Mouse (Mus musculus) cerebellum, postnatal 36 days (tissue): ENCODE measurements around the gene Lrfn4.
"Not testable (repeated sequence)": the region's sequence is repeated elsewhere in the genome, so short reads cannot be mapped to it uniquely, and the experiment has no call there.

ENCODE experiments used
- DNase-seq, 2 experiments: peaks; one replicate each; pipeline ENCODE4 v3.0.0; 2021 to 2022; ENCODE audit warnings: mixed read lengths in 2 of 2

Lrfn4 gene

DNA sequence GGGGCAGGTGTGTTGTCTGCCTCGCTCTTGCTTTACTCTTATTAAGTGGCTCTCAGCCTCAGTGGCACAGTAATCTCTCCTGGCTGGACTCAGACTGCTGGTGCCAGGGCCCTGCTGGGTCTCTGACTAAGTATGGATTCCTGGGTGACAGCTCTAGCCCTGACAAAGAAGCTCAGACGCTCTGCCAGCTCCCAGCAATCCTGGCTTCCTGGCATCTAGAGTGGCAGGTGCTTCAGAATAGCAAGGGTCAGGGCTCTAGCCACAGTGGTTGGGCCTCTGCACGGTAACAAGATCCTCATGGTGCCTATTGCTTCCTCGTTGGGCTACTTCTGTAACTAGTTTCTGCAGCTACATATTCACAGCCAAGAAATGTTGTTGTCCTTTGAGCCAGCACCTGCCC lies 5.4 kb downstream of the Lrfn4 start:
- DNase-seq = no peak

DNA sequence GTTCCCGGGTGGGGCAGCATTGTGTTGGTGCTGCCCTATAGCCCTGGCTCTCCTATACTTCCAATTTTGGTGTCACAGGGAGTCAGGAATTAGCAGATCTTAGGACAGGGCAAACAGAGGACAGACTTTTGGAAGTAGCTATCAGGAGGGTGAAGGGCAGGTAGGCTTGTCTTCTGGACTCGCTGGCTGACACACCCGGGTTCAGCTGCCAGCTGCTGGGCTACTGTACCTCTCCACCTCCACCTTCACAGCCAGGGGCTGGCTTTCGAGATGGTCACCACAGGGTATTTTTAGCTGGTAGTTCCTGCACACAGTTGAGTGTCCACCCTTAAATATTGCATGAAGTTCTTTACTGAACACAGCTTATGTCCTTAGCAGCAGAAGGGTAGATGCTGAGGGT lies 7.0 kb downstream of the Lrfn4 start:
- DNase-seq = no peak

DNA sequence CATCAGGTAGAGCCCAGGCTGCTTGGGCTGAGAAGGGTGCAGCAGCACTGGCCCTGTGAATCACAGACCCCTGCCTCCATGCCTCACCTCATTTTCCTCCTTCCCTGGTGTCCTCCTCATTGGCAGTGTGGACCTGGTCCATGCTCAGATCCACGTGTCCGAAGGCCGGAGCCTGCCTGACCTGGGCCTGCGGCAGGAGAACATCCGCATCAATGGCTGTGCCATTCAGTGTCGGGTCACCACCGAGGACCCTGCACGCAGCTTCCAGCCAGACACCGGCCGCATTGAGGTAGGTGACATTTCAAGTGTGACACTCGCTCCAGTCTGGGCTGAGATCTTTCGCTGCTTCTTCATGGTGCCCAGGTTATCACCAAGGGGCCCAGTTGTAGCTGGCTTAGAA lies 8.1 kb downstream of the Lrfn4 start:
- DNase-seq = no peak

DNA sequence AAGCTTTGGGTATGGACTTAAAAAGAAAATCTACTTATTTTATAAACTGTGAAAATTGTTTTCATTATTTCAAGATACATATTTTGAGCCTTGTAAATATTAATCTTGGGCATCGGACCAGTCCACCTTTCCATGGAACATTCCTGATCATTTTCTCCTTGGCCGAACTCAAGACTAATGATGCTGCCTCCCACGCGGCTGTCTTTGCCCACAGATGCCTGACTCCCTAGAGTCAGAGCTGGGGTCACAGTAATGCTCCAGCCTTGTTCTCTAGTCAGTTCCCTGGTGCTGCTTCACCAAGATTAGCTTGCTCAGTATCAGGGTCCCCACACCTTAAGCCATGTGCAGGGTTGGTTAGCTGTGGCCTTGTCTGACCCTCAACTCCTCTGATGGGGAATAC lies 9.8 kb downstream of the Lrfn4 start:
- no peak for DNase-seq

DNA sequence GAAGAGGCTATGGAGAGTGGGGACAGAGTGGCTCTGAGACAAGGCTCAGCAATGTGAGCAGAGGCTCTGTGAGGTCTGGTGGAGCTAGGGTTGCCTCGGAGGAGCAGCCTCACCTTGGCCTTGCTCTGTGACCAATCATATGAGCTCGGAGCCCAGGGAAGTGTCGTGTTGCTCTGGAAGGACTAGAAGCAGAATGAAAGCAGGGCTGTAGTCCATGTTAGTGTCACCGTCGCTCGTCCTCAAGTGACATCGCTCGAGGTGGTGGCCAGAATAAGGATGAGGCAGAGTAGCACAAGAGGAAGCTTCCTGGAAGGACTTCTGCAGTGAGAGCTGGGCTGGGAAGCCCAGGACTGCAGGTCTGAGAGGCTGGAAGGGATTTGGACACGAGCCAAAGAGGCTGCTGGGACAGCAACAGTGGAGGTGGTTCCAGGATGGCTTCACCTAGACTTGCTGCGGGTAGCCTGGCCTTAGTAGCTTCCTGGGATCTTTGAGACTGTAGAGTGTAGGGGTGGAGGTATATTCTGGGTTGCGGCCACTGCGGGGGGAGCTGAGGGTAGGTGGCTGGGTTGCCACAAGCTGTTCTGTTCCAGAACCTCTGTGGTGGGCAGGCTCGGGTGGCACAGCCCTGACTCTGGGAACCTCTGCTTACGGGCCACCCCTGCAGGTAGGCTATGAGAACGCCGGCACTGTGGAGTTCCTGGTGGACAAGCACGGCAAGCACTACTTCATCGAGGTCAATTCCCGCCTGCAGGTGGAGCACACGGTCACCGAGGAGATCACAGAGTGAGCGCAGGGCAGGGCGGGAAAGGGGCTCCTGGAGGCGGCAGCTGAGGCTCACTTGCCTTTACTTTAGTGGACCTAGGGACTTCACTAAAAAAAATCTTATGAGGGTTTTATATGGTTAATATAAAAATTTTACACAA lies 11.4 kb downstream of the Lrfn4 start:
- DNase-seq = peak; percentile 63 to 66

DNA sequence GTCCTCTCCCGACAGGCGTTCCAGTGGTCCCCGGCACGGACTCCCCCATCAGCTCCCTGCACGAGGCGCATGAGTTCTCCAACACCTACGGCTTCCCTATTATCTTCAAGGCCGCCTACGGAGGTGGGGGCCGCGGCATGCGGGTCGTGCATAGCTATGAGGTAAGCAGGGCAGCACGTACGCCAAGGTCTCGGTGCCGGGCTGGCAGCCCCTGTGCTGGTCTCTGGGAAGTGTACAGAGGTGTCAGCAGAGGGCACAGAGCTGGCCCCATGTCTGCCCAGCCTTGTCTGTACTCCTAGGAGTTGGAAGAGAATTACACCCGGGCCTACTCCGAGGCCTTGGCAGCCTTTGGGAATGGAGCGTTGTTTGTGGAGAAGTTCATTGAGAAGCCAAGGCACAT lies 13.0 kb downstream of the Lrfn4 start:
- DNase-seq = no peak

DNA sequence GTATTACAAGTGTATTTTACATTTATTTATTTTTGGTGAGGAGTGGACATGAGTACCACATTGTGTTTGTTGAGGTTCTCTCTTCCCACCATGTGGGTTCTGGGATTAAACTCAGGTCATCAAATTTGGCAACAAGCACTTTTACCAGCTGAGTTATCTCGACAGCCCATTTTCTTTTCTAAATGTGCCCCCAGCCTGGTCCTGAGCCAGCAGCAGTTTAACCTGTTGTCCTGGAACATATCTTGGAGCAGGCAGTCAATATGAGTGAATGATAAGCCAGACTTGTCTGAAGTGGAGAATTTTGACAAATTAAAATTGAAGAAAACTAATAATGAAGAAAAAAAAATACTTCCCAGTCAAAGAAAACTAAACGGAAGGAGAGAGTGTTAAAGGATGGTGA lies 19.4 kb downstream of the Lrfn4 start:
- DNase-seq = no peak

DNA sequence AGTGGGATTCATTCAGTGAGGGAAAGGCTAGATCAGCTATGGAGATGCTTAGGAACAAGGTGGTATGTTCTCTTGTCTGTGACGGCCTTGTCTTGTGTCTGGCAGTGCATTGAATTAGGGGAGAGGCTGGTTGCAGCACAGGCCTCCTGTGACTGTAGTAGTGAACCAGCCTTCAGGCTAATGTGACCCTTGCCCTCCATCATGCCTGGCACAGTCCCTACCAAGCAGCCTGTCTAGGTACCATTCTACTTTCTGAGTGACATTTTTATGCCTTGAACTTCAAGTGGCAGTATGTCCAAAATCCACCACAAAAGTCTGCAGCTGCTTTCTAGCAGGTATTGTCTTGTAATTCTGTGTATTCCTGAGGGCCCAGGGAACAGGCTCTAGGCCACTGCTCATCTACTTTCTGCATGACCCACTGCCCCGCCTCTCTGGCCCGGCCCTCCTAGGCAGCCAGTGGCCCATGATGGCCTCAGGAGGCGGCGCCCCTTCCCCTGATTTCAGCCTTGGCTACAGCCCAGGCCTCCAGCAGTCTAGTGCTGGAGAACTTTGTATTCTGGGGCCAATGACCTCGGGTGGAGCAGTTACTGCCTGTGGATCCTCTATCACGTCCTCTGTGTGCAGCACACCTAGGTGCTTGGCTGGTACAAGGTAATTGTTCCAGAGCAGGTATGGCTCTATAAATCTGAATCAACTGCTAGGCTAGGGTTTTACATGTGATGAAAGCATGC lies 21.5 kb downstream of the Lrfn4 start:
- no peak for DNase-seq

DNA sequence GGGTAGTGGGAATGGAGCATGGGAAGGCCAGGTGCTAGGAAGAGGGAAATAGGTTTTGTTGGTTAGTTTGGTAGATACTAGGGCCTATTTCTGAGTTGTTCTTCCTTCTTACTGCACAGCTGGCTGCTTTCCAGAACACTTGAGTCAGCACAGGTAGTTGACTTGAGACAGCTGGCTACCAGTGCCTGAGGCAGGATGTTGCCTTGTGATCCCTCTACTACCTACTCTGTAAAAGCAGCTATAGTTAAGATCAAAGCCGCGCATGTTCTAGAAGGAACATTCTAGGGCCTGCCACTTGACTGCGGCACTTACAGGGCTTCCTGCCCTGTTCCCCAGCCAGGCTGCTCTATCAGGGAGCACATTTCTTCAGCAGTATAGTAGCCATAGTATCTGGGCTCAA lies 25.4 kb downstream of the Lrfn4 start:
- no peak for DNase-seq

DNA sequence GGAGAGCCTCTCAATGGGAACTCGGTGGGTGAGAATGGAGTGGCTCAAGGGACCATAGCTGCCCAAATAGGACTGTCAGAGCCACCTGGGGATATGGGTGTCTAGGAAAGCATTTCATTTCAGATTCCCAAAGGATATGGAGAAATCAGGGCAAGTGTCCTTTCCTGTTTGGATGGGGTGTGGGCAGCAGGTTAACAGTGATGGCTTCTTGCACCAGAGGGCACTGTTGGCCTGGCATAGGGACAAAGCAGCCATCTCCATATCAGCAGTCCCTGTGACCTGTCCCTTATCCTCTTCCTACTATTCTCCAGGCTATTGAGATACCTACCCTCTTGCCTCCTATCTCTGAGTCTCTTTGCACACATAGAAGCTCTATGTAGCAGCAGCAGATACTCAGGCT lies 26.4 kb downstream of the Lrfn4 start:
- DNase-seq = peak; percentile 28 to 40

DNA sequence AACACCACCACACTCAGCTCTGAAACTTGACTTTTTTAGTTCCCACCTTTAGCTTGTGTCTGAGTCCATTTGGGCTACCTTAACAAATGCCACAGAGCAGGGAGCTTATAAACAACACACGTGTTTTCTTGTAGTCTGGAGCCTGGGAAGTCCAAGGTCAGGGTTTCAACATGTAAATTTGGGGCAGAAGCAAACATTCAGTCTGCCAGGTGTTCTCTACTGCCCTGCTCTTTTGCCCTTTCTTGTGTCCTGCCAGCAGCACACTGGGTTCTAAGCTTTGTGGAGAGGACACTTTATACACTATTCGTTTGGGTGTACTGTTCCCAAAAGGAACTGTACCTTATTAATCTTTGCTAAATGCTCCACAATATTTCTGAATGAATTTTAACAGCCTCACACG lies 27.0 kb downstream of the Lrfn4 start:
- DNase-seq = no peak

DNA sequence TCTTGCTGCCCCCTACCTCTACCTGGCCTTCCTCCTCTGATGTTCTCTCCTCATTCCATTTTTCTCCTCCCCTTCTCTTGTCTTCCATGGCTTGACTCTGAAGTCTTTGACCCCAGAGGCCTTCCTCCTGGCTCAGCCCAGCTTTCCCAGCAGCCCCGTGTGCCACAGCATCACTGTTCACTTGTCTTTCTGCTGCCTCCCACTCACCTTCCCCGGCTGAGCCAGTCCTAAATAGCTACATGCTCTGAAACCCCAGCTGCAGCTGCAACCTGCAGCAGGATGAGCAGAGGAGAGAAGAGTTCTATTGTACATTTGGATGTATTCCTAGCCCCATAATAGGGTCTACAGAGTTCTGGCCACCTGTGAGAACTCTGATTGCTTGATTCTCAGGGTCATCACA lies 28.0 kb downstream of the Lrfn4 start:
- no peak for DNase-seq

DNA sequence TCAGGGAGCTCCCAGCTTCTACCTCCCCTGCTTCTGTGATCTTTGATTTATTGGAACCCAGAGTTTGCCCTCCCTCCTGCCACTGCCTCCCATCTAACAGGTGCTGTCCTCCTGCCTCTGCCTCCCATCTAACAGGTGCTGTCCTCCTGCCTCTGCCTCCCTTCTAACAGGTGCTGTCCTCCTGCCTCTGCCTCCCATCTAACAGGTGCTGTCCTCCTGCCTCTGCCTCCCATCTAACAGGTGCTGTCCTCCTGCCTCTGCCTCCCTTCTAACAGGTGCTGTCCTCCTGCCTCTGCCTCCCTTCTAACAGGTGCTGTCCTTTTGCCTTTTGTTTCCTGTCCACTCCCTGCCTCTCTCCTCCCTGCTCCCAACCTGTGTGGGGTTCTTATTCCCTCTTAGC lies 28.7 kb downstream of the Lrfn4 start:
- DNase-seq = not testable (repeated sequence)

DNA sequence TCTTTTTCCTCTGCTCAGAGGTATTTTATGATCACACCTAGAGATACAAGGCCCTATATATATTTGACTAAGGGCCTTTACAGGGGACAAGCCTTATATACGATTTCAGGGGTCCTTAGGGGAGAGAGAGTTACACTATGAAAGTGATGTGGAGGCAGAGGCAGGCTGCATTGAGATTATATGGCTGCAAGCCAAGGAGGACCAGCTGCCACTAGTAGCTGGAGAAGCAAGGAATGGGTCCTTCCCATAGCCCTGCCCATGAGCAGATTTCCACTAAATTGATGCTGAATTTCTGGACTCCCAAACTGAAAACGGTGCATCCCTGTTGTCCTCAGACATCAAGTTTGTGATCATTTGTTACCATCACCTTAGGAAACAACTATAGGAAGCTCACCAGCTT lies 31.6 kb downstream of the Lrfn4 start:
- no peak for DNase-seq

DNA sequence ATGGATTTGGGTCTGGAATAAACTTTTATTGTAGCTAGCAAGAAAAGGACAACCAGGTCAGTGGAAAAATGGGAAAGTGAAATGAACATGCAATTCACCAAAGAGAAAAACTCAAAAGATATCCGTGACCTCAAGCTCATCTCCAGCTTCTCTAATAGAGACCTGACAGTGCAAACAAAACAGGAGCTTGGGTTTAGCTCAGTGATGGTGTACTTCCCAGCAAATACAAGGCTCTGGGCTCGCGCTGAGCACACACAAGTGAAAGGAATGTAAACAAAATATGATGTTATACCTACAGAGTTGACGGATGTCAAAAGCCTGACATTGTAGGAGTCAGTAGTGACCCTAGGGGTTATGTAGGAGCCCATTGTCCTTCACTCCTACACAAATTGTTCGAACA lies 36.2 kb downstream of the Lrfn4 start:
- DNase-seq = no peak

DNA sequence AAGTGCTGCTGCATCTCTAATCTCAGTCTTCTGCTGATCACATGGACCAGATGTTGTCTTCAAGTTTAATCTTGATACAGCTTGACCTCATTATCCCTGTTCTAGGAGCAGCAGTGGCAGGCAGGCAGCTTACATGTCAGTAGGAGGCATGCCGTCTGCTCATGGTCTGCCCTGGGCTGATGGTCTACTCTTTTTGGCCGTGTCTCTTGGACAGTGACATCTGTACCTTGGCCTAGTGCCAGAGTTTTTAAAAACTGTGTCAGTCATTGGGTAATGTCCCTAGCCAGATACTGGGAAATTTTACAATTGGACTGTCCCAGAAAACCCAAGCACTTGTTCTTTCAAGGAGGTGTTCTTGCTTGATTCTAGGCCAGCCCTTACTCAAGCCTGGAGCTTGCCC lies 36.7 kb downstream of the Lrfn4 start:
- DNase-seq = peak; percentile 44 to 56

DNA sequence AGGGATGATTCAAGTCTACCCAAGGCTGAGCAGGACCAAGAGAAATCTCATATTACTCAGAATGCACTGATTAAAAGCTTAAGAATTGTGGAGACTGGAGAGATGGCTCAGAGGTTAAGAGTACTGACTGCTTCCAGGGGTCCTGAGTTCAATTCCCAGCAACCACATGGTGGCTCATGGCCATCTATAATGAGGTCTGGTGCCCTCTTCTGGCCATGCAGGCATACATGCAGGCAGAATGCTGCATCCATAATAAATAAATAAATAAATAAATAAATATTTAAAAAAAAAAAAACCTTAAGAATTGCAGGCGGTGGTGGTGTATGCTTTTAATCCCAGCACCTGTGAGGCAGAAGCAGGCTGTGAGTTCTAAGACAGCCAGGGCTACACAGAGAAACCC lies 42.2 kb downstream of the Lrfn4 start:
- no peak for DNase-seq

DNA sequence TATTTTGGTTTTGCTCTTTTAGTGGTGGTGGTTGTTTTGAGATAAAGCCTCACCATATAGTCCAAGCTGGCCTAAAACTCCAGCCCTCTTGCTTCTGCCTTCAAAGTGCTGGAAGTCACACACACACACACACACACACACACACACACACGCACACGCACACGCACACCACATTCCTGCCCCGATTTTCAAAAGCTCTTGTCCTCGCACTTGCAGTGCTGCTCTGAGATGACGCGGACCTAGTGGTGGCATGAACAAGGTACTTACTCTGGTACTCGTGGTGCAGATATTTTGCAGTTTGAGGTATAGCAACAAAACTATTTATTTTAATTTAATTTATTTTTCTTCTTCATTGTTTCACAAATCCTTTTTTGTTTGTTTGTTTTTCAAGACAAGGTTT lies 43.0 kb downstream of the Lrfn4 start:
- DNase-seq = no peak

DNA sequence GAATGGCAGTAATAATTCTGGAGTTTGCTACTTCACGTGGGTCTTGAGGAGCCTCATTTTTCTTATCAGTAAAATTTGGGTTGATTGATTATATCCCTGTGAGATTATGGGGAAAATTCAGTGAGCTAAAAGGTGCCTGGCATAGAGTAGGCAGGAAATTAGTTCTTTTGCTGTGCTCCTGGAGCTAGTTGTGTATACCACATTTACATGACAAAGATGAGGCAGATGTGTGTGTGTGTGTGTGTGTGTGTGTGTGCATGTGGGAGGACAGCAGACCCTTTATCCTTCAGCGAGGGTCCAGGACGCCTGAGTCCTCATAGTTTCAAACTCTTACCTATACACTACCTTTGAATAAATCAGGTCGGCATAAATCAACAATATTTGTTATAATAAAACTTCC lies 43.4 kb downstream of the Lrfn4 start:
- DNase-seq = no peak

DNA sequence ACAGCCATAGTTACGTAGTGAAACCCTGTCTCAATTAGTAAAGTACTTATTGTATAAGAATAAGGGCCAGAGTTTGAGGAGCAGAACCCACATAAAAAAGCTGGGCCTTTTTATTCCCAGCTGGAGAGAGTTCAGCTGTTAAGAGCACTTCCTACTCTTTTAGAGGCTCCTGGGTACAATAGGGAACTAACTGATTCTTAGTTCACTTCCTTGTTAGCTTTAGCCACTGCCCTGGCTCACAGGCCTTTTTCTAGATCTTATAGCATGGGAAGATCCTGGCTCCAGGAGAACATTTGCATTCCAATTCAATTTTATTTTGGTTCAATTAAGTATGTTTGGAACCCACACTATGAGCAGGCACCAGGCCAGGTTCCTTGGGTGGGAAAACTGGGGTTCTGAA lies 43.8 kb downstream of the Lrfn4 start:
- DNase-seq = no peak

DNA sequence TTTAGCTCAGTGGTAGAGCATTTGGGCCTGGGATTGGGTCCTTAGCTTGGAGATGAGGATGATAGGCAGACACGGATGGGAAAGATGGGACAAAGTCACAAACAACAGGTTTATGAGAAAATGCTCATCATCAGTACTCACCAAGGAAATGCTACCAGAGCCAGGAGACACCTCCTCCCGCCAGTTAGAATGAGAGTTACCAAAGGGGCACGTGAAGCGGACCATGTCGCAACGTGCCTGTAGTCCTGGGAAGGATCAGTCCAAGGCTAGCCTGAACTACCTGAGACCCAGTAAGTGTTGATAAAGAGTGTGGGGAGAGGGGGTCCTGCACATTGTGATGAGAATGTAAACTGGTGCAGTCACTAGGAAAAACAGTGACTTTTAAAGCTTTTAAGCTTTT lies 44.7 kb downstream of the Lrfn4 start:
- no peak for DNase-seq

DNA sequence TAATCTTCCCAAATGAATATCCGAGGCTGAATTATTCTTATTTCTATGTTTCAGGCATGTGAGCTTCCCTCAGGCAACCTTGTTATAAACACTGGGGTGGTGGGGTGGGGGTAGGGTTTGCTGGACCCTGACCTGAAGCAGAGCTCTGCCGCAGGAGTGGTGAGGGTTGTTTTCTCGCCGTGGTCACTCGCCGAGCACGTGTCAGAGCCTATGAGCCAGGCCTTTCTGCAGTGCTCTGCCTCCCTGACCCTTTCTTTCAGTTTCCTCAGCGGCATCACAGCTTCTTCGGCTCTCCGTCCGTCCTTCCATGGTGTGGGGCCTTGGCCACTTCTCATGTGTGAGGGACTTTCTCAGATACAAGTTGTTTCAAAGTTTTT lies 45.2 kb downstream of the Lrfn4 start:
- no peak for DNase-seq

DNA sequence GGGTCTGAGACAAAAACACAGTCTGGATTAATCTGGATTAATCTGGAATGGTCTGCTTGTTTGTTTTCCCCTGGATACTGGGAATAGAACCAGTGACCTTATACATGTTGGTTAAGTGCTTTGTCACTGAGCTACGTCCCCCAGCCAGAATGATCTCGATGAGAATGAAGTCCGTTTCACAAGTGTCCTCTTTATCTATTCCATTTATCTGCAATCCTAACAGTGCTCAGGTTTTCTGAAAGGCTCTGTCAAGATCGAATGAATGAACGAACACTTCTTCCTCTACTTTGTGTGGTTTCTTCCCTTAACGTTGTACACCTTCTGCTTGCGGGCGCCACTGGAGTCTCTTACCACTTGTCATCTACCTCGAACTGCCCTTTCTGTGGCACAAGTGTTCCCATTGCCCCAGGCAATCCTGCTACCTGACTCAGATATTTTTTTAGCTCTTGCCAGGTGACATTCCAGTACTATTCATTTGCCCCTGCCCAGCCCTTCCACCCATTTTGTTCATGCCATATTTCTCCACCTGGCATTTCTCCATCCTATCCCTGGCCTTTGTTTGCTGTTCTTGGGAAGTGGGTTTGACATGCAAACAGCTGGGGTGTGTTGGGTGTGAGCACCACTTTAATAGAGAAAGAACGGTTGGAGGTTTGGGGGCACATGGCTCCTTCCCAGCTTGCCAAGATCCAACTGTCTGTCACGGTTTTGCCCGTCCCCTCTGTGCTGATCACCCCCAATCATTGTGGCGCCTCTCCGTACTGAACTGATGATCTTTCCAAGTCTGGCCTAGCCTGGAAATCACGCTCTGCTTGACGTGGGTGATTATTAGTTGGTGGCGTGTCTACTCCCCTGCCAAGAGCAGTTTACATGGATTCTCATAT lies 45.9 kb downstream of the Lrfn4 start:
- no peak for DNase-seq
